Mouse (Mus musculus) small intestine, adult 2 months (tissue): ENCODE results near the gene Anxa4.

Experiments
- CTCF ChIP-seq: fragments of 200-500 bp; IDR thresholded peaks from 2 replicates; pipeline ENCODE4 v1.5.1; 2012; ENCODE audit warnings: low read depth, mild to moderate bottlenecking, control low read depth, inconsistent platforms, low read length, moderate library complexity, mixed read lengths; ENCODE audit not compliant: insufficient replicate concordance, insufficient read length; ENCODE audit errors: extremely low read depth
- POLR2A ChIP-seq: fragments of 200-500 bp; IDR thresholded peaks from 2 replicates; pipeline ENCODE4 v1.6.1; 2012; ENCODE audit warnings: low read depth, mild to moderate bottlenecking, control low read depth, inconsistent platforms, low read length, moderate library complexity

- TF ChIP-seq CTCF (no peak), POLR2A (no peak)
Observed at GRCm38 (mm10) chr6:86689671-86690070, 103.7 kb downstream of the Anxa4 start.
